Mouse (Mus musculus) bone marrow macrophage, adult 2 months (primary cell): ENCODE measurements around the gene Wdr38.

Experiments
- CTCF ChIP-seq: IDR thresholded peaks from 2 replicates; pipeline ENCODE4 v1.5.1; 2012; ENCODE audit warnings: low read depth, mild to moderate bottlenecking, low read length, moderate library complexity
- POLR2A ChIP-seq: IDR thresholded peaks from 2 replicates; pipeline ENCODE4 v1.6.1; 2012; ENCODE audit warnings: mild to moderate bottlenecking, low read depth, low read length, borderline replicate concordance

- TF ChIP-seq CTCF (no peak), POLR2A (no peak)
Observed at GRCm38 (mm10) chr2:39004880-39005435, 7.7 kb downstream of the Wdr38 start, which contains the start of gene Arpc5l.
